Mouse (Mus musculus) hindbrain, postnatal 0 days (tissue): Measurements from ENCODE around the gene Dynlt1a. TPM values are rescaled to one million over a fixed set of nuclear protein-coding genes. Genes with fewer than 3 reads are reported as not detected.
A peak's percentile ranks its signal among the peaks of the same experiment; 100 is the strongest.
"Not testable (repeated sequence)": the region's sequence is repeated elsewhere in the genome, so short reads cannot be mapped to it uniquely, and the experiment has no call there.

Experiments
- ATAC-seq: fragments of 200-750 bp; cut with Nextera tagmentation; 2 replicates; pipeline ENCODE4 v1.8.0; 2017; ENCODE audit warnings: mild to moderate bottlenecking, moderate TSS enrichment, moderate library complexity
- DNase-seq: peaks from one replicate; pipeline ENCODE4 v3.0.0-alpha.2; 2015; ENCODE audit warnings: low spot score
- H3K27ac ChIP-seq: fragments of 300-500 bp; sonication (generic); 2 replicates; pipeline ENCODE4 v1.5.1; 2014; ENCODE audit warnings: mild to moderate bottlenecking
- H3K27me3 ChIP-seq: fragments of 300-500 bp; sonication (generic); 2 replicates; pipeline ENCODE4 v1.6.1; 2014; ENCODE audit warnings: low read length, mixed read lengths; ENCODE audit not compliant: insufficient read depth
- H3K36me3 ChIP-seq: fragments of 300-500 bp; sonication (generic); 2 replicates; pipeline ENCODE4 v1.6.1; 2014; ENCODE audit warnings: low read length, mixed read lengths; ENCODE audit not compliant: insufficient read depth
- H3K4me1 ChIP-seq: fragments of 300-500 bp; sonication (generic); 2 replicates; pipeline ENCODE4 v1.6.1; 2014; ENCODE audit warnings: antibody characterized with exemption, low read length, mixed read lengths; ENCODE audit not compliant: insufficient read depth
- H3K4me2 ChIP-seq: fragments of 300-500 bp; sonication (generic); 2 replicates; pipeline ENCODE4 v1.6.1; 2014; ENCODE audit warnings: low read depth, mild to moderate bottlenecking, low read length, moderate library complexity, mixed read lengths
- H3K4me3 ChIP-seq: fragments of 300-500 bp; sonication (generic); 2 replicates; pipeline ENCODE4 v1.5.1; 2014; ENCODE audit warnings: low read length
- H3K9ac ChIP-seq: fragments of 300-500 bp; sonication (generic); replicated peaks from 2 replicates; pipeline ENCODE4 v1.6.1; 2014; ENCODE audit warnings: mild to moderate bottlenecking, low read length, moderate library complexity, mixed read lengths
- H3K9me3 ChIP-seq: fragments of 300-500 bp; sonication (generic); 2 replicates; pipeline ENCODE4 v1.6.1; 2016; ENCODE audit warnings: low read length, mixed read lengths
- WGBS: fragments of 180-500 bp; shearing (Covaris S2); extraction: QIAGEN DNeasy Blood & Tissue Kit; methylation state at CpG from one replicate; pipeline ENCODE4 v1.1.7; 2014; 5-methylcytosine and 5-hydroxymethylcytosine counted together
- polyA plus RNA-seq: library from polyadenylated mRNA; unstranded; fragments of >200 nt; fragmentation: Nextera tagmentation; extraction: Ambion mirVana; gene quantifications from 2 replicates; pipeline ENCODE4 v1.2.1, GENCODE M21; 2015
- total RNA-seq: library from RNA; depleted of rRNA; stranded (reverse); fragments of >200 nt; gene quantifications from 2 replicates; pipeline ENCODE4 v1.2.3, GENCODE M21; 2014

Gene Dynlt1a
- total and polyA plus RNA-seq, 2 experiments from 2014 or later: 28.8 to 42.6 TPM

DNA sequence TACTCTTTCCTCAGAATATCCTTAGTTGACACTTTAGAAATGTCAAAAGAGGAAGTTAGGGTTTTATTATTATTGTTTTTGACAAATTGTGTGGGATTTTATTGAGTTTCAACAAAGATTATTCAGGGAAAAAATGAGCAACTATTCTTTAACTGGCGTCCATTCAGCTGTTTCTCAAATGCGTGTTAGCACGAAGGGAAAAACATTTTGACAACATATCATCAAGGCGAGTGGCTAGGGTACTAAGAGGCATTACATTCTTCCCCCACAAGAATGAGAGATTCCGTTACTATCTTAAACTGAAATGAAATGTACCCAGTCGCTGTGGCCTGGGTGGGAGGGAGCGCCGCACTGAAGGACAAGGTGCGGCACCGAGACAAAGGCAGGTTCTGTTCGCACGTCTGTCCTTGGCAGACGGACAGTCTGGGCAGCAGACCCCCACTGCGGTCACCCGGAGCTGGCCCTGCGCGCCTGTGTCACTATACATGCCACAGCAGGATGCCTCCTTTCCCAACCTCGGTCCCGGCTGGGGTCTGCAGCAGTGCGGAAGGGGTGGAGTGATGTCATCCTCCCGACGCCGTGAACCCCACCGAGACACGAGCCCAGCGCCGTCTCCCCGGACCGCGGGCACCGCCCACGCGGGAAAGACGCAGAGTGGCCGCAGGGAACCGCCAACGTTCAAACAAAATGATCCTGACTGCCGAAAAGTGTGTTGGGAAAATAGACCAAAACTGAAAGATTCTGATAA, 747 bp downstream of the Dynlt1a start:
- Histone ChIP-seq H3K4me3 (peak overlapping the region; percentile 34), H3K27ac (peak overlapping the region; percentile 67; the same call in 1 of the 2 replicates), H3K4me2 (peak overlapping the region; percentile 46)
- H3K27me3 ChIP-seq, H3K4me1 ChIP-seq, H3K9ac ChIP-seq, H3K36me3 ChIP-seq, H3K9me3 ChIP-seq: not testable (repeated sequence)
- WGBS: under 1% methylated on average over 36 of the region's 38 CpGs
- peak; percentile 41; the same call in 1 of the 2 replicates for ATAC-seq
- DNase-seq: peak; percentile 62

DNA sequence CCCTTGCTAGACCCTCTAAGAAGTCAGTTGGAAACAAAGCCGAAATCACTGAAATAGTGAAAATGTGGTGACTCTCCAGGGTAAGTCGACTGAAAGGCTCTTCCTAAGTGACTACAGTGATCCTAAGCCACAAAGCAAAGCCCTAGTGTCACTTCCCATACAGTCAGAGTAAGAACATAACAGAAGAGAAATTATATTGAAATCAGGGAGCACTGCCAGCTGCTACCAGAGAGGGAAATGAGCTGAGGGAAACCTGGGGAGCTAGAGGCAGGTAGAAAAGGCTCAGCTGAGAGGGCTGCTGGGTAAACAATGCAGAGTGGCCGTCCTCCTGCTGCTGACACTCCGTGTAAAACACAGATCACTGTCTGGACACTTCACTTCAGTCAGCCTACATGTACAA, 1.6 kb downstream of the Dynlt1a start:
- not testable (repeated sequence) for H3K4me3 ChIP-seq, ATAC-seq, H3K27ac ChIP-seq, DNase-seq, H3K4me1 ChIP-seq, H3K4me2 ChIP-seq, H3K9ac ChIP-seq, H3K9me3 ChIP-seq, H3K27me3 ChIP-seq, H3K36me3 ChIP-seq
- 0% methylated on average over 1 of the region's 4 CpGs for WGBS

- H3K36me3 ChIP-seq, H3K9me3 ChIP-seq, H3K4me1 ChIP-seq, ATAC-seq, DNase-seq, H3K4me3 ChIP-seq, H3K27ac ChIP-seq, H3K9ac ChIP-seq, H3K4me2 ChIP-seq, H3K27me3 ChIP-seq: not testable (repeated sequence)
- 71% methylated on average over 2 of the region's 3 CpGs for WGBS
Observed at GRCm38 (mm10) chr17:6314493-6314892, 2.8 kb downstream of the Dynlt1a start.

DNA sequence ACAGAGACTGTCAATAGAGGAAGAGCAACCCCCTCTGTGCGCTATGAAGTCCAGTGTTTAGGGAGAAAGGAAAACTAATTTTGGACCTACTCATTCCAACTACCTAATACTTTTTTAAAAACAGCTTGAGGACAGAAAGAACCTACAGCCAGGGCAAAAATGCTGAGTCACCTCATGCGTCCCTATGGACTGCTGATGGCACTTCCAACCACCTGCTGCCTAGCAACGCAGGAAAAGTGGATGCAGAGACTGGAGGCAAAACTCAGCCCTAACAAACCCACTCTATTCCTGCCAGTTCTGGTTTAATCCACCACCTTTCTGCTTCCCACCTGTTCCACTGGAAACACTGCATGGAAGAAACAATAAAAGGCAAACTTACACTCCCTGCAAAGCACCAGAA, 4.5 kb downstream of the Dynlt1a start:
- not testable (repeated sequence) for H3K9me3 ChIP-seq, H3K27ac ChIP-seq, H3K4me3 ChIP-seq, H3K9ac ChIP-seq, ATAC-seq, H3K36me3 ChIP-seq, H3K27me3 ChIP-seq, H3K4me2 ChIP-seq, H3K4me1 ChIP-seq
- peak; percentile 9 for DNase-seq
- WGBS: 52% methylated on average over 3 of the region's 3 CpGs

DNA sequence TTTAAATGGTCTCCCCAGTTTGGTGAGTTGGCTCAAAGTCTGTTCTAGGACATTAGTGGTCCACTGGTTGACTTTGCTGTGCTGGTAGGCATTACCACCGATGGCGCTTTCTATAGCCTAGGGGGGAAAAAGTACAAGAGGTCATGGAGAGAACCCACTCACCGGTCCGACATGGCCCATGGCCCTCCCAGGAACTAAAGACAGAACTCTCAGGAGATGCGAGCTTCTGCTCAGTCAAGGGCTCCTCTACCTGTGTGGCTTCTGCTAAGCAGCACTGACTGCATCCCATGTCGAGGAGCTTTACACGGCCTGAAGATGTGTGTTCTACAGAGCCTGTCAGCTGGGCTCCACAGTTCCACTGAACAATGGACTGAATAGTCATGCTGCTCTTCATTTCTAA, 5.6 kb downstream of the Dynlt1a start:
- H3K36me3 ChIP-seq, H3K4me1 ChIP-seq, H3K9ac ChIP-seq, DNase-seq, H3K4me2 ChIP-seq, H3K9me3 ChIP-seq, H3K27me3 ChIP-seq, H3K4me3 ChIP-seq, H3K27ac ChIP-seq, ATAC-seq: not testable (repeated sequence)
- 97% methylated on average over 7 of the region's 7 CpGs for WGBS

DNA sequence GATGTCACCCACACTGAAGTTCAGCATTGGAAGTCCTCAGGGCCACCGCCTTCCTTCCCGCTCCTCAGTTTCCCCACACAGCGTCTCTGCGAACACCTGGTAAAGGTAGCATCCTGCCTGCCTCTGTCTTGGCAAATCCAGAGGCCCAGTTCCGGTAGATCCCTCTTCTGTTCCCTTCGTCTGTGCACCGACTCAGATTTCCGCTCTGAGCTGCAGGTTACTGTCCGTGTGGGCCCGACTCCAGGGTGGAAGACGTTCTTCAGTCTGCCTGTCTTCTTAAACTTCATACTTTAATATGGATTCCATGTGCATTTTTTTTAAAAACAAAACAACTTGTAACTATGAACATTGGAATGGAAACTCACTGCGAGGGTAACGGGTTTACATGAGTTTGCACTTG, 10.8 kb downstream of the Dynlt1a start:
- not testable (repeated sequence) for H3K4me2 ChIP-seq, H3K4me3 ChIP-seq, H3K27me3 ChIP-seq, ATAC-seq, H3K36me3 ChIP-seq, H3K9me3 ChIP-seq, H3K9ac ChIP-seq, H3K4me1 ChIP-seq, DNase-seq, H3K27ac ChIP-seq
- 87% methylated on average over 9 of the region's 13 CpGs for WGBS

DNA sequence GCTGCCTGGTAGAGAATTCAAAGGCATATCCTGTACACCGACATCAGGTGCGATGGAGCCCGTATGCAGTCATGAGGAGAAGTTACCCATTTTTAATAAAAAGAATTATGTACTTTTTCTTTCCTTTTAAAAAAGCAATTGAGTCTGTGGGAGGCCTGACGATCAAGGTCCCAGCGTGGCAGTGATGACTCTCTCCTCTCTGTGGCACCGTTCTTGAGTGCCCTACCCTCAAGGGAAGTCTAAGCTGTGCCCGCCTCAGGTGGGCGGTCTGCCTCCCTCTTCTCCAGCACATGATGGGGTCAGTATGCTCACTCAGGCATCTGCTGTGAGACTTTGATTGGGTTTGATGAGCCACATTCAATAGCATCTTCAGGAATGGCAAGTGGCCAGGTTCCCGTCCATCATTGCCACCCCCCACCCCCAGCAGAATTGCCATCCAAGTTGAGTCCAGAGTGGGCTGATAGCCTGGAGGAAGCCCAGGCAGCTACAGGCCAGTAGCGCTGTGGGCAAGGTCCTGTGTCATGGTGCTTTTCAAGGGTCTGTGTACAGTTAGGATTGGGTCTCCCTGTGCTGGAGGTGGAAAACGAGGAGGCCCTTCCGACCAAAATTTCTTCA, 11.5 kb downstream of the Dynlt1a start:
- not testable (repeated sequence) for DNase-seq, H3K4me2 ChIP-seq, H3K4me1 ChIP-seq, H3K27ac ChIP-seq, H3K9me3 ChIP-seq, H3K4me3 ChIP-seq, H3K9ac ChIP-seq, H3K27me3 ChIP-seq, H3K36me3 ChIP-seq
- ATAC-seq: 0 out of 2 replicates have a peak, but pooled peaks have one; percentile 41
- 74% methylated on average over 10 of the region's 12 CpGs for WGBS

GRCm38 (mm10) chr17:6304891-6305290, 12.4 kb downstream of the Dynlt1a start:
- not testable (repeated sequence) for H3K9ac ChIP-seq, H3K9me3 ChIP-seq, DNase-seq, H3K4me1 ChIP-seq, H3K4me3 ChIP-seq, H3K27ac ChIP-seq, H3K4me2 ChIP-seq, H3K36me3 ChIP-seq, H3K27me3 ChIP-seq
- 0 out of 2 replicates have a peak, but pooled peaks have one; percentile 13 for ATAC-seq
- 92% methylated on average over 5 of the region's 6 CpGs for WGBS

- H3K36me3 ChIP-seq, H3K4me1 ChIP-seq, H3K27ac ChIP-seq, DNase-seq, H3K4me3 ChIP-seq, H3K9ac ChIP-seq, H3K4me2 ChIP-seq, H3K9me3 ChIP-seq, H3K27me3 ChIP-seq: not testable (repeated sequence)
- 68% methylated on average over 6 of the region's 12 CpGs for WGBS
- 0 out of 2 replicates have a peak, but pooled peaks have one; percentile 2 for ATAC-seq
Observed at GRCm38 (mm10) chr17:6300190-6300863, 17.0 kb downstream of the Dynlt1a start.
